ENCODE assay signal across 15 mouse cellular contexts in genomic region chr12:26280719-26281480, GRCm38 (mm10).
DNase-seq lines count a peak whose midpoint lies in the region; ATAC-seq lines count a peak whose summit lies in the region.
"Had no signal": no experiment of that assay in that cellular context is flagged by ENCODE, and none has a peak within 500 bp of the region (broad histone marks: within the 10 kb centered on the region; RNA-seq: fewer than 3 reads in every experiment).

No protein-coding gene starts in this region.

- H3K9ac ChIP-seq in midbrain, embryonic 11.5 days (ENCODE audit: low read length), result no peak overlapping the region
- H3K9ac ChIP-seq in midbrain, embryonic 15.5 days, result no peak overlapping the region
- no peak overlapping the region for H3K9ac ChIP-seq in liver, embryonic 11.5 days (ENCODE audit: low read depth, low read length)
- H3K9ac ChIP-seq: heart, embryonic 12.5 days had no signal

- no peak for ATAC-seq in midbrain, embryonic 11.5 days (ENCODE audit: low FRiP score)
- no peak for ATAC-seq in midbrain, embryonic 15.5 days (replicated peaks)
- ATAC-seq in granulocyte monocyte progenitor cell, adult 5-6 weeks (replicated peaks; ENCODE audit: poor library complexity, severe bottlenecking), result peak; percentile 92
- no peak for ATAC-seq in liver, embryonic 11.5 days (replicated peaks; ENCODE audit: low FRiP score)
- ATAC-seq: CD4-positive, CD25-positive, alpha-beta regulatory T cell, adult 4 months had no signal

- H3K4me3 ChIP-seq in midbrain, embryonic 11.5 days (ENCODE audit: low read depth, low read length), result no peak overlapping the region
- no peak overlapping the region for H3K4me3 ChIP-seq in midbrain, embryonic 15.5 days
- H3K4me3 ChIP-seq in liver, embryonic 11.5 days (ENCODE audit: low read depth, low read length), result no peak overlapping the region
- H3K4me3 ChIP-seq: erythroblast, embryonic 14.5 days; heart, embryonic 12.5 days; left cerebral cortex, adult 2 months had no signal

- intact Hi-C loops in gastrocnemius, postnatal 14 days (cut with DNase I; ENCODE audit: low total_unique reads), result loop anchor here (5.0 kb wide), 1 partner anchor 1259 kb away; no protein-coding TSS in a partner anchor
- intact Hi-C loops in gastrocnemius, postnatal 36 days (cut with DNase I), result no loop called here

- peaks cover 2% of the 10 kb centered on the region; the same call in 1 of the 2 replicates for H3K4me1 ChIP-seq in midbrain, embryonic 11.5 days (ENCODE audit: control insufficient read depth, insufficient read depth, low read length)
- peaks cover 8% of the 10 kb centered on the region; the same call in 1 of the 2 replicates for H3K4me1 ChIP-seq in midbrain, embryonic 15.5 days
- H3K4me1 ChIP-seq in liver, embryonic 11.5 days (replicated peaks; ENCODE audit: control insufficient read depth, insufficient read depth, low read length), result no peaks in the 10 kb centered on the region
- H3K4me1 ChIP-seq: heart, embryonic 12.5 days had no signal

- 76% methylated on average over 3 of the region's 3 CpGs for whole genome bisulfite sequencing in midbrain, embryonic 11.5 days
- 74% methylated on average over 3 of the region's 3 CpGs for WGBS in midbrain, embryonic 15.5 days
- WGBS in liver, embryonic 11.5 days, result 70% methylated on average over 3 of the region's 3 CpGs

- no peaks in the 10 kb centered on the region for H3K27me3 ChIP-seq in midbrain, embryonic 11.5 days (ENCODE audit: control insufficient read depth, insufficient read depth, low read length)
- H3K27me3 ChIP-seq in midbrain, embryonic 15.5 days (replicated peaks), result no peaks in the 10 kb centered on the region
- H3K27me3 ChIP-seq in liver, embryonic 11.5 days (replicated peaks; ENCODE audit: control insufficient read depth, insufficient read depth, low read length), result no peaks in the 10 kb centered on the region
- H3K27me3 ChIP-seq: heart, embryonic 12.5 days had no signal

- DNase-seq in gastrocnemius, postnatal 14 days, result peak; percentile 14
- DNase-seq in gastrocnemius, postnatal 36 days, result no peak
- peak; percentile 35 for DNase-seq in midbrain, embryonic 11.5 days (ENCODE audit: low spot score, missing footprints)
- DNase-seq in liver, embryonic 11.5 days (ENCODE audit: low spot score), result no peak
- DNase-seq in thymus, postnatal 25 days, result no peak
- DNase-seq: adrenal gland, postnatal 25 days; cerebellum, adult 11 months; embryo, embryonic 11 days; kidney, adult 9 months had no signal

- H3K9me3 ChIP-seq in midbrain, embryonic 11.5 days (ENCODE audit: control insufficient read depth, low read length), result no peaks in the 10 kb centered on the region
- no peaks in the 10 kb centered on the region for H3K9me3 ChIP-seq in midbrain, embryonic 15.5 days
- no peaks in the 10 kb centered on the region for H3K9me3 ChIP-seq in liver, embryonic 11.5 days (ENCODE audit: control insufficient read depth, low read length)
- H3K9me3 ChIP-seq: heart, embryonic 12.5 days had no signal

- H3K36me3 ChIP-seq in midbrain, embryonic 11.5 days (ENCODE audit: control insufficient read depth, insufficient read depth, low read length), result no peaks in the 10 kb centered on the region
- H3K36me3 ChIP-seq in midbrain, embryonic 15.5 days (replicated peaks), result no peaks in the 10 kb centered on the region
- H3K36me3 ChIP-seq in liver, embryonic 11.5 days (ENCODE audit: control insufficient read depth, insufficient read depth, low read length), result no peaks in the 10 kb centered on the region
- H3K36me3 ChIP-seq: heart, embryonic 12.5 days had no signal

- no peak overlapping the region for H3K4me2 ChIP-seq in midbrain, embryonic 11.5 days
- no peak overlapping the region for H3K4me2 ChIP-seq in midbrain, embryonic 15.5 days
- H3K4me2 ChIP-seq in liver, embryonic 11.5 days, result no peak overlapping the region
- H3K4me2 ChIP-seq: heart, embryonic 12.5 days had no signal

- no peak overlapping the region for H3K27ac ChIP-seq in midbrain, embryonic 11.5 days (ENCODE audit: low read depth, low read length)
- H3K27ac ChIP-seq in midbrain, embryonic 15.5 days, result no peak overlapping the region
- H3K27ac ChIP-seq in liver, embryonic 11.5 days (ENCODE audit: low read depth, low read length), result no peak overlapping the region
- H3K27ac ChIP-seq: left cerebral cortex, adult 2 months had no signal

Comparison
In these comparisons a context has a peak if more than half of its experiments do, and no peak if none do; other contexts are left out.
1. DNase-seq: peak in gastrocnemius, postnatal 14 days (single experiment) and midbrain, embryonic 11.5 days (single experiment); none in gastrocnemius, postnatal 36 days (0 of 2), liver, embryonic 11.5 days (single experiment) and thymus, postnatal 25 days (single experiment).